ENCODE assay signal across 9 mouse cellular contexts in genomic region chr10:121569001-121569589, GRCm38 (mm10). TPM values are rescaled to one million over a fixed set of nuclear protein-coding genes. Genes with fewer than 3 reads are reported as not detected.
DNase-seq lines count a peak whose midpoint lies in the region; ATAC-seq and TF ChIP-seq lines count a peak whose summit lies in the region.
"Had no signal": no experiment of that assay in that cellular context is flagged by ENCODE, and none has a peak within 500 bp of the region (broad histone marks: within the 10 kb centered on the region; RNA-seq: fewer than 3 reads in every experiment).

No protein-coding gene starts in this region.

- peak overlapping the region; percentile 10 for H3K9ac ChIP-seq in heart, embryonic 14.5 days (ENCODE audit: low read length)
- no peak overlapping the region for H3K9ac ChIP-seq in embryonic facial prominence, embryonic 13.5 days
- H3K9ac ChIP-seq in limb, embryonic 13.5 days, result no peak overlapping the region

- 8% methylated on average over 23 of the region's 23 CpGs for WGBS in heart, embryonic 14.5 days
- WGBS in embryonic facial prominence, embryonic 13.5 days, result 15% methylated on average over 23 of the region's 23 CpGs
- WGBS in limb, embryonic 13.5 days, result 21% methylated on average over 23 of the region's 23 CpGs
- whole genome bisulfite sequencing in olfactory bulb, adult 2 months, result 17% methylated on average over 23 of the region's 23 CpGs

- peaks cover 63% of the 10 kb centered on the region for H3K36me3 ChIP-seq in heart, embryonic 14.5 days (ENCODE audit: control insufficient read depth, insufficient read depth, low read length)
- H3K36me3 ChIP-seq in embryonic facial prominence, embryonic 13.5 days, result peaks cover 63% of the 10 kb centered on the region
- H3K36me3 ChIP-seq in limb, embryonic 13.5 days, result peaks cover 67% of the 10 kb centered on the region

- intact Hi-C loops in heart, postnatal 36 days (cut with DNase I), result no loop called here

- H3K4me2 ChIP-seq in heart, embryonic 14.5 days (ENCODE audit: low read length), result peak overlapping the region; percentile 60
- H3K4me2 ChIP-seq in embryonic facial prominence, embryonic 13.5 days, result peak overlapping the region; percentile 39; the same call in 1 of the 2 replicates
- H3K4me2 ChIP-seq in limb, embryonic 13.5 days (replicated peaks), result peak overlapping the region; percentile 7; the same call in 1 of the 2 replicates

- H3K27ac ChIP-seq in heart, embryonic 14.5 days (replicated peaks in 1 of 2; ENCODE audit: control insufficient read depth in 1 of 2, insufficient read depth in 1 of 2, low read depth in 2 of 2, low read length in 2 of 2), result peak overlapping the region in 1 of 2 experiments; percentile 28; a peak in 1 of 4 replicates
- H3K27ac ChIP-seq in embryonic facial prominence, embryonic 13.5 days, result no peak overlapping the region
- no peak overlapping the region for H3K27ac ChIP-seq in limb, embryonic 13.5 days
- no peak overlapping the region for H3K27ac ChIP-seq in olfactory bulb, adult 2 months (ENCODE audit: insufficient read depth, low read depth, low read length)

- ATAC-seq in heart, embryonic 14.5 days (ENCODE audit: insufficient number of reproducible peaks, insufficient read depth, low FRiP score, low read depth), result peak; percentile 75; the same call in 1 of the 2 replicates
- peak; percentile 78; the same call in 1 of the 2 replicates for ATAC-seq in embryonic facial prominence, embryonic 13.5 days (ENCODE audit: insufficient number of reproducible peaks, insufficient read depth, low FRiP score, low TSS enrichment, low read depth)
- ATAC-seq in limb, embryonic 13.5 days (ENCODE audit: low FRiP score, low read depth), result peak; percentile 67
- ATAC-seq: CD4-positive, CD25-positive, alpha-beta regulatory T cell, adult 4 months had no signal

- H3K4me3 ChIP-seq in heart, embryonic 14.5 days (ENCODE audit: control insufficient read depth in 1 of 2, insufficient read depth in 1 of 2, low read depth in 1 of 2, low read length in 2 of 2), result peak overlapping the region; percentile 22 to 25
- no peak overlapping the region for H3K4me3 ChIP-seq in embryonic facial prominence, embryonic 13.5 days
- no peak overlapping the region for H3K4me3 ChIP-seq in limb, embryonic 13.5 days
- peak overlapping the region; percentile 40 for H3K4me3 ChIP-seq in olfactory bulb, adult 2 months (ENCODE audit: insufficient read depth, low read depth, low read length)

- no peak for DNase-seq in heart, postnatal 36 days
- DNase-seq in cerebellum, adult 11 months, result no peak
- DNase-seq in kidney, postnatal 10 days, result no peak
- DNase-seq in urinary bladder, postnatal 14 days (ENCODE audit: low spot score), result no peak

- no peaks in the 10 kb centered on the region for H3K27me3 ChIP-seq in heart, embryonic 14.5 days (ENCODE audit: control insufficient read depth, insufficient read depth, low read length)
- no peaks in the 10 kb centered on the region for H3K27me3 ChIP-seq in embryonic facial prominence, embryonic 13.5 days
- H3K27me3 ChIP-seq in limb, embryonic 13.5 days, result no peaks in the 10 kb centered on the region

- no peak for TF ChIP-seq CTCF in olfactory bulb, adult 2 months (IDR thresholded peaks at IDR 0.05; ENCODE audit: insufficient read depth, low read depth, low read length)

- TF ChIP-seq POLR2A in olfactory bulb, adult 2 months (IDR thresholded peaks at IDR 0.05; ENCODE audit: insufficient read depth, low read depth, low read length), result no peak

- H3K9me3 ChIP-seq in heart, embryonic 14.5 days (ENCODE audit: control insufficient read depth, low read length), result no peaks in the 10 kb centered on the region
- no peaks in the 10 kb centered on the region for H3K9me3 ChIP-seq in embryonic facial prominence, embryonic 13.5 days
- H3K9me3 ChIP-seq in limb, embryonic 13.5 days, result no peaks in the 10 kb centered on the region

- H3K4me1 ChIP-seq in heart, embryonic 14.5 days (ENCODE audit: control insufficient read depth in 2 of 2, insufficient read depth in 2 of 2, low read length in 2 of 2), result peaks cover 0 to 12% of the 10 kb centered on the region in 2 experiments; a peak in 2 of 4 replicates
- peaks cover 7% of the 10 kb centered on the region; the same call in 1 of the 2 replicates for H3K4me1 ChIP-seq in embryonic facial prominence, embryonic 13.5 days
- no peaks in the 10 kb centered on the region for H3K4me1 ChIP-seq in limb, embryonic 13.5 days
- peaks cover 5% of the 10 kb centered on the region; the same call in 1 of the 2 replicates for H3K4me1 ChIP-seq in olfactory bulb, adult 2 months (ENCODE audit: control insufficient read depth, insufficient read depth, low read length)

RNA-seq across cellular contexts. Expression of gene Tbk1, which starts 17.5 kb away (rescaled TPM):
- polyA plus RNA-seq in heart, embryonic 14.5 days (2014; fragmentation: Nextera tagmentation; extraction: Ambion mirVana), result 24.7 and 26.4 TPM in 2 replicates
- total RNA-seq in heart, postnatal 36 days (2021), result 10 to 100 TPM; 19.3 to 23.9 TPM
- 32.3 and 35.9 TPM in 2 replicates for polyA plus RNA-seq in embryonic facial prominence, embryonic 13.5 days (2015; fragmentation: Nextera tagmentation; extraction: Ambion mirVana)
- 31.1 and 32.5 TPM in 2 replicates for polyA plus RNA-seq in limb, embryonic 13.5 days (2015; fragmentation: Nextera tagmentation; extraction: Ambion mirVana)
- polyA plus RNA-seq in olfactory bulb, adult 2 months (2012; ENCODE audit: insufficient read depth, insufficient read length, low replicate concordance, missing spikeins), result 288 TPM in 1 of 2 replicates, not detected in the other

RNA-seq across cellular contexts. Expression of gene Xpot, which starts 57.0 kb away (rescaled TPM):
- 28.7 and 38.4 TPM in 2 replicates for polyA plus RNA-seq in heart, embryonic 14.5 days (2014; fragmentation: Nextera tagmentation; extraction: Ambion mirVana)
- total RNA-seq in heart, postnatal 36 days (2021), result 10 to 100 TPM; 21.9 to 29.4 TPM
- polyA plus RNA-seq in embryonic facial prominence, embryonic 13.5 days (2015; fragmentation: Nextera tagmentation; extraction: Ambion mirVana), result 48.1 and 61.6 TPM in 2 replicates
- 45.8 and 46.0 TPM in 2 replicates for polyA plus RNA-seq in limb, embryonic 13.5 days (2015; fragmentation: Nextera tagmentation; extraction: Ambion mirVana)
- polyA plus RNA-seq in olfactory bulb, adult 2 months (2012; ENCODE audit: insufficient read depth, insufficient read length, low replicate concordance, missing spikeins), result not detected in 2 replicates

Comparison
In these comparisons a context has a peak if more than half of its experiments do, and no peak if none do; other contexts are left out.
1. H3K4me2 ChIP-seq: peak in every context shown above with its lines; median percentile 60 in heart, embryonic 14.5 days; 39 in embryonic facial prominence, embryonic 13.5 days; 7 in limb, embryonic 13.5 days.
2. H3K4me3 ChIP-seq: peak in heart, embryonic 14.5 days (2 of 2) and olfactory bulb, adult 2 months (single experiment); none in embryonic facial prominence, embryonic 13.5 days (single experiment) and limb, embryonic 13.5 days (single experiment).
3. Peak in every context shown above with its lines, with median percentiles within 50 percentile points of each other: ATAC-seq.